Mouse (Mus musculus) right cerebral cortex, postnatal 4 days (tissue): ENCODE measurements around the gene Fabp6.

ENCODE experiments used
- DNase-seq: peaks from one replicate; pipeline ENCODE4 v3.0.0-alpha.2; 2022

Gene Fabp6

DNA sequence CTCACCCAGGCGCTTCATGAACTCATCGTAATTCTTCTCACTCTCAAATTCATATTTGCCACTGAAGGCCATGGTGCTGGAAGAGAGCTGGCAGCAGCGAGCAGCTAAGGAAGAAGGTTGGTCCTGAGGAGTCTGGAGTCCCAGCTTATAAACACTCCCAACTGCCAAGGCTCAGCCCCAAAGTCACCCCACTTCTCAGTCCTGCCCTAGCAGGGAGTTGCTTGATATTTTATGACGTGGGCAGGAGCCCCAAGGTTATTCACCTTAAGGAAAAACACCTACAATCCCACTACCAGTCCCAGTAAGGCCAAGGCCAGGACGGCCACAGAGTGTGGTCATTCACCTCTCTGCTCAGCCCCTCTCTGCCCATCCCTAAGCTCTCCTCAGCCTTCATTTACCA, at the start of gene Fabp6:
Fabp6 (minus strand) TSS at position 101 of the 400 bp plus-strand sequence.
- DNase-seq = no peak

- DNase-seq = no peak
These were observed 43.9 kb upstream of the Fabp6 start for GRCm38 (mm10) chr11:43645286-43645685.

DNA sequence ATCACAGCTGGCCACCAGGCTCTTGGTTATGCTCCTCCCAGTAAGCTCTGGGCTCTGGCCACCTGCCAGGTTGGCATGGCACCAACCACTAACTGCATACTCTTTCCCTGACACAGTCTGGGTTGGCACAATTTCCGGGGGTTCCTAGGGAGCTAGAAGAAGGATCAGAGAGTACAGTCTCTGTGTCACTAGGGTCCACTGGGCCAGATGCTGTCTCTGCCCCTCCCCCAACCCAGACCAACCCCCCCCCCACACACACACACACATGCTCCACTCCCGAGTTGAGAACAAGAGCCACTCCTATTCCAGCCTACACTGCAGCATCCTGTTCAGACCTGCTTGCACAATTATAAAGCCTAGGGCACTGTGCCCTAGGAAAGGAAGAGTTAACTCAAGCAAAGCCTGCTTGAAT, 41.8 kb upstream of the Fabp6 start:
- peak; percentile 88 for DNase-seq

GRCm38 (mm10) chr11:43638486-43638885, 37.1 kb upstream of the Fabp6 start:
- no peak for DNase-seq

DNA sequence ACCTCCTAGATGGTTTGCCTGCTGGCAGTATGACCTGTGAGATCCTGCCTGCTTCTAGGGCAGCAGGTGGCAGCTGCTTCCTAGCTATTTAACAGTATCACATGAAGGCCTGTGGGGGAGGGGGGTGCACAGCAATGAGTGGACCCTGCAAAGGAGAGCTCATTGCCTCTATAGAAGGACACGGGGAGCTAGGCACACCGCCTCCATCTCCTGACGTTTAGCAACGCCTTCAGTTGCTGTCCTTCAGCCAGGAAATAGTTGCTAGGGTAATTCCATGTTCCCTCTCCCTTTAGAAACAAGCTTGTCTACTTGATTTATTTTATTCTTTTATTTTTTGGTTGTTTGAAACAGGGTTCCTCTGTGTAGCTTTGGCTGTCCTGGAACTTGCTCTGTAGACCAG, 35.4 kb upstream of the Fabp6 start:
- DNase-seq = no peak

DNA sequence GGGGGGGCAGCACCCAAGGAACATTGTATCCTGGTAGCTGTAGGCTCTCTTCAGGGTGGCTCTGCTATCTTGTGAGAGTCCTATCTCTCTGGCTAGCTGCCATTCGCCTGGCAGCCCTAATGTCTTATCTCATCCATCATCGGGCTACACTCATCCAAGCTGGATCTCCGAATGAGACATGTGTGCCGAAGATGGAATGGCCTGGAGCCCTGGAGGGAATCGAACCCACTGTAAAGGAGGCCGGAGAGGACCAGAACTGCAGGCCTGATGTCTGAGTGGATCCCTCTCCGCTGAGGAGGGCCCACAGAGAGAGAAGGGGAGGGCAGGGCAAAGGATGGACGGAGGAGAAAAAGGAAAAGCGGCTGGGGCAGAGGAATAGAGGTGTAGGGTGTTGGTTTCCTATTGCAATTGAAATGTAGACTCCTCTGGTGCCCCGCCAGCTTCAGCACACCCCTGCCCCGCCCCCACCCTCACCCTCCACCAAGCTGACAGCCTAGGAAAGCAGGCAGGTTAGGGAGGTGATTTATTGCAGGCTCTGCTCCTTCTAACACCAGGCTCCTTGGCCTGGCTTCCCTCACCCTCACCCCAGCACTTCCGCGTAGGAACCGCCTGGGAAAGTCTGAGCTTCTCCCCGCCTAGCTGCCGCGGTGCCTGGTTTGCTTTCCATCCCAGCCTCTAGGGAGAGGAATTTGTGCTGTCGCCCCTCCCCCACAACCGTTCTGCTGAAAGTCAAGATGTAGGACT, 32.5 kb upstream of the Fabp6 start:
- DNase-seq = peak; percentile 67

DNA sequence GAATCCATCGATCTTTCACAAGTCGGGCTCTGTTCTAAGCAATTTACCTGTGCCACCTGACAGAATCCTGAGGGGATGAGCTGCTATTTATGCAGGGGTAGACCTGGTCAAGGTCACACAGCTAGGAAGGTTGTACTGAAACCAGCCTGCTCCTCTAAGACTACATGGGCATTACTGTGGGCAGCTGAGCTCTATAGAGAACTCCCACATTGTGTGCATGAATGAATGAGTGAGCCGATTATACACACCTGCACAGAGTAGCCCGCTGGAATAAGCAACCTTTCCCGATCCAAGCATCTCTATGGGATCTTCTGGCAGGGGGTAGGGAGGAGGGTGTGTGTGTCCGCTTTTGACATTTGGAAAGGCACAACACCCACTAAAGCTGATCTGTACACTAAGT, 31.8 kb upstream of the Fabp6 start:
- no peak for DNase-seq

DNA sequence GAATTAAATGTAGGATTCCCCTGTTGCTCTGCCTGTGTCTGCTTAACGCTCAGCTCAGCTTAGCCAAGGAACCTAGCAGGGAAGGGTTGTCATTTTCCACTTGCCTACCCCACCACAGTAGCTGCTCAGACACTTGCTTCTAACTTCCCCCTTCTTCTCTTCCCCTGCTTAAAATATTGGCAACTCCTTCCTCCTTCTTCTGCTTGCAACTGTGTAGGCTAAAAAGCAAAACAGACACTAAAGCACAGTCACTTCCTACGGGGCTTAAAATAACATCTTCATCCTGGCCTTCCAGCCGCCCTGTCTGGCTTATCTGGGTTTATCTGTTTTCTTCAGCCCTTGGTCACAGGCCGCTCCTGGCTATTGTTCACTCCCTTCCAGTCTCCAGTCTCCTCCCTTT, 31.2 kb upstream of the Fabp6 start:
- no peak for DNase-seq

DNA sequence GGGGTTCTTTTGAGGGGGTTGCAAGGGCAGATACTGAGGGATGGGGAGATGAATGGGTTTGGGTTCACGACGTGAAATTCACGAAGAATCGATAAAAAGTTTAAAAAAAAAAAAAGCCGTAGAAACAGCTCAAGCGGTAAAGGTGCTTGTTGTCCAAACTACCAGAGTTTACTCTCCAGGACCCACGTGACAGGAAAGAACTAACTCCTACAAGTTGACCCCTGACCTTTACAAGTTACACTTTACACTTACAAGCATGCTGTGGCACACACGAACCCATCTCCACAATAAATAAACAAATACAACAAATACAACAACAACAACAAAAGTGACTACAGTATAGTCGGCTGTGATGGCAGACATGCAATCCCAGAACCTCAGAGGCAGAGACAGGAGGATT, 30.3 kb upstream of the Fabp6 start:
- no peak for DNase-seq

GRCm38 (mm10) chr11:43626927-43627645, 25.7 kb upstream of the Fabp6 start:
- DNase-seq = no peak

- peak; percentile 57 for DNase-seq
These were observed 25.1 kb upstream of the Fabp6 start for GRCm38 (mm10) chr11:43626300-43626926.

DNA sequence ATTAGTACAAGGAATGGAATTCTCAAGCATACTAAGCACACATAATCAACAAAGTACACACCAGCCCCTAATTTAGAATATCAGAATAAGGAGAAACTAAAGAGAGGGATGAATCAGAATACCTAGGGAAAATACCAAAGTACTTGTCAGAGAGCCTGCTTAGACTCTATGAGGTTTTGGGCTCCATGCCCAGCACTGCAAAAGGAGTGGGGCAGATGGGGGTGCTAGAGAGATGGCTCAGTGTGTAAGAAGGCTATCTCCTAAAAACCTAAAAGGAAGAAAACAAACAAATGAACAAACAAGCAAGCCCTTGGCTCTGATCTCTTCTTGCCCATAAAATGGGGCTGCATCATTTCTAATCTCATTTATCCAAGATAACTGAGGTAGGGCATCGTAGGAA, 23.0 kb upstream of the Fabp6 start:
- DNase-seq = no peak

- DNase-seq = no peak
These were observed 20.4 kb upstream of the Fabp6 start for GRCm38 (mm10) chr11:43621769-43622168.

GRCm38 (mm10) chr11:43618403-43618802, 17.1 kb upstream of the Fabp6 start:
- no peak for DNase-seq

DNA sequence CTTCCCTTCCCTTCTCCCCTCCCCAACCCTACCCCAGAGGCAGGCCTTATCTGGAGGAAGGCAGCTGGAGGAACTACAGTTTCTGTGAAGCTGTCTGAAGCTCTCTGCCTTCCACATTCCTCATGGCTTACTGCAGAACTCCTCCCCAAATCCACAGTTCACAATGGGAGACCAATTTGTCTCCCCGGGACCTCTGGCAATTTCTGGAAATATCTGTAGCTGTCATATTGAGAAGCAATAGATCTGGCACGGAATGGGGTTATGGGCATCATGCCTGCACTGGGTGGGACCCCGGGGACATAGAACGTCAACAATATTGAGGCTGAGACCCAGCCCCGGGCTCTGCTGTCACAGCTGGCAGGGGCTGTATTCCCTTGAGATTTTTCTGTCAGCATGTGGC, 16.6 kb upstream of the Fabp6 start:
- peak; percentile 23 for DNase-seq

- peak; percentile 85 for DNase-seq
These were observed 11.6 kb upstream of the Fabp6 start for GRCm38 (mm10) chr11:43612834-43613488.

DNA sequence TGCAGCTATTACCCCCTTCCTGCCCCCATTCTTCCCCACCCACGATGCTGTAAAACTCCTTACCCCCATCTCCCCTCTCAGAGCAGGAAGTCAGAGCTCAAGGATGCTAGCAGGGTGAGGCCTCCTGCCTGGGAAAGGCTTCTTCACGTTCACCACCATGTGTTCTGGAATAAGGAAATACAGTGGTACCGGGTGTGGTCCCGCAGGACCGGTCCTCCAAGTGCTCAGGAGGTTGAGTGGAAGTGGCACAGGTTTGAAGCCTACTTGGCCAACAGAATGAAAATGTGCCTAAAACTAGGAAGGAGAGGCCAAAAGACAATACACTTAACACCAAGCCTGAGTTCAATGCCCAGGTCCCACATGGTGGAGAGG, 9.3 kb upstream of the Fabp6 start:
- no peak for DNase-seq

DNA sequence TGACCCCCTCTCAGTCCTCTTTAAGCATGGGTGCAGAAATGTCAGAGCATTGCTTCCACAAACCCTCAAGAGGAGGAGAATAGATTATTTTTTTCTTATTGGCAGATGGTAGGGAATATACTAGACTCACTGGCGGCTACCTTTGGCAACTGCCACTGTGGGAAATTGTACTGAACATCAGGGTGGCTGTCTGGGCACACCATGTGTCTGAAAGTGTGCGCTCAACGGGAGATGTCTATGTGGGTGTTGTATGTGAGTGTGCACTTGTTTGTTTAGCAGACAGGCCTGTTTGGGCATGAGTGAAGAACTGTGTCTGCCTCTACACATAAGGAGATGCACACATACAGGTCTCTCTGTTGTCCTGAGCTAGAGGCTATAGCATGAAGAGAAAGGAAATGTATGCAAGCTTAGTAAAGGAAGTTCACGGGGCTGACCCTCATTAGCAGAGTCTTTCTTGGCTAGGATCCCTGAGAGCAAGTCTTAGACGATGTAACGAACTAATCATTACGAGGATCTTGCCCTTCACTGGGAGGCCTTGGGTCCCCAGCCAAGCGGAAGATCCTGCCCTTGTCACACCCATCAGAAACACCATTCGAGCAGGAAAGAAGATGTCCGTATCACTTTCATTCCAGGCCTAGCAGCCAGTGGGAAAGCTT, 8.8 kb upstream of the Fabp6 start:
- no peak for DNase-seq

DNA sequence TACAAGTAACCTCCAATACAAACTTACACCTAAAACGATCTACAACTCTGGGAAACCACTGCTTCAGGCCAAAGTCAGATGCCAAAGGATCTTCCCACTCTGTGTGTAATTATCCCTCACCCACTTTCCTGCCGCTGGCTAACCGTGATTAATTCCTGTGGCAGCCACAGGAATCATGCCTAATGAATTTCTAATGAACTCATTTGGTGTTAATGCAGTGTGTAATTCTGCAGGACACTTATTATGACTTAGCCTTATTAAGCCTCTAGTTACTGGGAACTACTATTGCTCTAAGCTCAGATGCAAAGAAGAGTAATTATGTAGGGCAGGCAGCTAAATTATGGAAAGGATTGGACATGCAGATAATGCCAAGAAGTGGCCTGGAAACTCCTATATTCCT, 7.1 kb upstream of the Fabp6 start:
- no peak for DNase-seq

DNA sequence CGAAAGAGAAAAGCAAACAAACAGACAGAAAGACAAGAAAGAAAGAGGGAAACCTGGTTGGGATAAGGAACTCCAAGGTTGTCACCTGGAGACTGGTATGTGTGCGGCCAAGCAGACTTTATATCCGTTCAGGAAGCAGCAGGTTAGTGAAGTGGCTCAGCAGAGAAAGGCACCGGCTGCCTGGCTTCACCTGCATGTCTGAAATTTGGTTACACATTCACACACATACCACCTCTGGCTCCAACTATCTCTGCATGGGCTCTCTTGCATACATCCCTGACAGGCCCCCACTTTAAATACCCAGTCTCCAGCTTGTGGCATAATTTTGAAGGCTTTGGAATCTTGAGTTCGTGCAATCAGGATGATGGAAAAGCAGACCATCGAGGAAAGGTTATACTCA, 4.5 kb upstream of the Fabp6 start:
- no peak for DNase-seq

DNA sequence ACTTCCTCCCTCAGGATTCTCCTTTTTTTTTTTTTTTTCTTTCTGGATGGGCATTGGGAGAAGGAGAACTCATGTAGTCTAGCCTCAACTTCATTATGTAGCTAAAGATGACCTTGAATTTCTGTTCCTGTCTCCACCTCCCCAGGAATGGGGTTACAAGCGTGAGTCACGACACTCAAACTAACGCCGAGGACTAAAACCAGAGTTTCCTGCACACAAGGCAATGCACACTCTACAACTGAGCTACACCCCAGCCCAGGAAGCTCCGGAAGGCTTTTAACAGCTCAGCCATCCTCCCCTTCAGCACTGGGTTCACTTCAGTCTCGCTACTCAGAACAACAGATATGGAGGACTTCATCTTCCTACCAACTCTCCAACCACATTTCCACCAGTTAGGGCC, 3.6 kb upstream of the Fabp6 start:
- DNase-seq = no peak

- DNase-seq = no peak
These were observed 2.9 kb upstream of the Fabp6 start for GRCm38 (mm10) chr11:43604207-43604606.

DNA sequence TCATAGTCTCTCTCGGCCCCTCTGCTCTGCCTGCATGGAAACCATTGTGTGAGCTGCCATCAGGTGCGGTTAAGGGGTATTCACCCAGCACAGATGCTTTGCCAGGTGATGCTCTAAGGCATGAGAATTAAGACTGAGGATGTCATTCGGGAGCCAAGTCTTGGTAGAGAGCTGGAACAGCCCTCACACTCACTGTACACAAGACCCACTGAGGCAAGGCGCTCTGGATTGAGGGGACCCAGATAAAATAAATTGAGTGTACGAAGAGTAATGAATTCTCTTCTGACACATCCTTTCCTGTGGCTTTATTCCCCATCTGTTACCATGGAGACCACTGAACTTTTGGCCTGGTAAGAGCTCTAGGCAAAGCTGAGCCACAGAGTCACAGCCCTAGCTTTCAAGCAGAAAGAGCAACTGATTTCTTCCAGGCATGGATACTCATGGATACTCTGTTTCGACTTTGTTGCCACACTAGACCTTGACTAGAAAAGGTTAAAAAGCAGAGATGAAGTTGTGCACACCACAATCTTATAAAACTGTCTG, 11.7 kb downstream of the Fabp6 start:
- no peak for DNase-seq
